Mouse (Mus musculus) CH12.LX (cell line): ENCODE data around the gene Isg15.

Experiments used
- CHD2 ChIP-seq: IDR thresholded peaks from 2 replicates; pipeline ENCODE4 v1.6.1; 2011; ENCODE audit warnings: low read length, improper control_type of control experiment
- CTCF ChIP-seq, 2 experiments: IDR thresholded peaks in 1 of 2; conservative IDR thresholded peaks in 1 of 2; 2 replicates each; pipeline ENCODE4 v1.5.1; 2011 to 2012; ENCODE audit warnings: low read depth in 2 of 2, low read length in 2 of 2, improper control_type of control experiment in 1 of 2, inconsistent platforms in 1 of 2, mild to moderate bottlenecking in 1 of 2, moderate library complexity in 1 of 2
- HCFC1 ChIP-seq: IDR thresholded peaks from 2 replicates; pipeline ENCODE4 v1.6.1; 2012; ENCODE audit warnings: low read depth, mild to moderate bottlenecking, inconsistent platforms, low read length, improper control_type of control experiment
- IRF4 ChIP-seq: IDR thresholded peaks from 2 replicates; pipeline ENCODE4 v1.6.1; 2014; ENCODE audit warnings: low read depth, mild to moderate bottlenecking, inconsistent platforms, low read length, improper control_type of control experiment
- MAX ChIP-seq: IDR thresholded peaks from 2 replicates; pipeline ENCODE4 v1.6.1; 2011; ENCODE audit warnings: low read length, improper control_type of control experiment
- POLR2A ChIP-seq: IDR thresholded peaks from 2 replicates; pipeline ENCODE4 v1.6.1; 2011; ENCODE audit warnings: low read depth, mild to moderate bottlenecking, improper control_type of control experiment, low read length
- POLR2AphosphoS2 ChIP-seq: IDR thresholded peaks from 2 replicates; pipeline ENCODE4 v1.6.1; 2011; ENCODE audit warnings: low read depth, low read length, improper control_type of control experiment
- RCOR1 ChIP-seq: conservative IDR thresholded peaks from 2 replicates; pipeline ENCODE4 v1.6.1; 2012; ENCODE audit warnings: low read depth, mild to moderate bottlenecking, inconsistent platforms, low read length, improper control_type of control experiment
- ZKSCAN1 ChIP-seq: IDR thresholded peaks from 2 replicates; pipeline ENCODE4 v1.6.1; 2012; ENCODE audit warnings: low read depth, inconsistent platforms, low read length, improper control_type of control experiment, borderline replicate concordance

- TF ChIP-seq POLR2AphosphoS2 (no peak), RCOR1 (no peak), POLR2A (peak; percentile 62), IRF4 (no peak), CHD2 (no peak), CTCF (conservative IDR thresholded peaks at IDR 0.05 in 1 of 2, IDR thresholded peaks at IDR 0.05 in 1 of 2; ENCODE audit: low read depth in 2 of 2, low read length in 2 of 2) (no peak), ZKSCAN1 (no peak), HCFC1 (peak; percentile 29; the same call in 1 of the 2 replicates), MAX (0 out of 2 replicates have a peak, but pooled peaks have one; percentile 17)
These were observed 2.4 kb upstream of the Isg15 start, which contains the start of gene AW011738 for GRCm38 (mm10) chr4:156203001-156203412.
